Mouse (Mus musculus) right cerebral cortex, postnatal 36 days (tissue): Measurements from ENCODE around the gene Irx1.

Experiments
- DNase-seq, 2 experiments: peaks; one replicate each; pipeline ENCODE4 v3.0.0; 2022; ENCODE audit warnings: low spot score in 2 of 2, mixed read lengths in 1 of 2

Gene Irx1

DNA sequence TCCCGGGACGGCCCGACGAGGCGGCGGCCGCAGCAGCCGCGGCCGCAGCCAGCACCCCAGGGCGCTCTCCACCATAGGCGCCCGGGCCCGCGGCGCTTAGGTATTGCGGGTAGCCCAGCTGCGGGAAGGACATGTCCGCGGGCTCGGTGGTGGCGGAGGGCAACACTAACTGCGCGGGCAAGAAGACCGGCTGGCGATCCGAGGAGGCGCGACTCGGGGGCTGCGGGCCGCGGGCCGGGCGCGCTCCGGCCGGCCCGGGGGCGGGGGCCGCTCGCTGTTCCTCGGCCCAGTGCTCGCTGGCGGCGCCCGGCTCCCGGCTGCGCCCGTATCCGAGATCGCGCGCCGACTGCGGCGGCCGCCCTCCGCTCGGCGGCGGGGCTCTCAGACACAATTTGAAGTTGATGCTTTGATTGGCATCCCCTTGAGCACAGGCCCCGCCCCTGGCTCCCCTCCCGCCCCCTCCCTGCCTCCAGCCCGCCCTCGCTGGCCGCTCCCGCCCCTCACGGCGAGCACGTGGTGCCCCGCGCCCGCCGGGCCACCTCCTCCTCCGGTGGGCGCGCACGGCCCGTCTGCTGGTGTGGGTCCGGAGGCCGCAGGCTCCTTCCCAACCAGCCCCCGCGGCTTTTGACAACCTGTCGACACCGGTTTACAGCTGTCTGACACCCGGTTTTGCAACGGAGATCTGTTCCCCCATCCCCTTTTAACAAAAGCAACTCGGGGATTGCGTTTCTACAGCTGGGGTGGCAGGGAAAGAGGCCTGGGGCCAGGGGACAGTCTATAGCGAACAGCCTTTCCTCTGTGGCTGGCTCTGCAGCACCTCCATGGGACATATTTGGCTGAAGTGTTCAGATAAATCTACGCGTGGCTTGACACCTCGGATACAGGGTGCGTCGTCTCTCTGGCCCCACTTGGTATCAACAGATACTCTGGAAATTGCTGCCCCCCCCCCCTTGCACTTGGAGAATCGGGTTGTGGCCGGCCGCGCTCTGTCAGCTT is at the start of gene Irx1:
TSS of gene Irx1 (minus strand) at position 368 of the 996 bp plus-strand sequence.
- no peak for DNase-seq

DNA sequence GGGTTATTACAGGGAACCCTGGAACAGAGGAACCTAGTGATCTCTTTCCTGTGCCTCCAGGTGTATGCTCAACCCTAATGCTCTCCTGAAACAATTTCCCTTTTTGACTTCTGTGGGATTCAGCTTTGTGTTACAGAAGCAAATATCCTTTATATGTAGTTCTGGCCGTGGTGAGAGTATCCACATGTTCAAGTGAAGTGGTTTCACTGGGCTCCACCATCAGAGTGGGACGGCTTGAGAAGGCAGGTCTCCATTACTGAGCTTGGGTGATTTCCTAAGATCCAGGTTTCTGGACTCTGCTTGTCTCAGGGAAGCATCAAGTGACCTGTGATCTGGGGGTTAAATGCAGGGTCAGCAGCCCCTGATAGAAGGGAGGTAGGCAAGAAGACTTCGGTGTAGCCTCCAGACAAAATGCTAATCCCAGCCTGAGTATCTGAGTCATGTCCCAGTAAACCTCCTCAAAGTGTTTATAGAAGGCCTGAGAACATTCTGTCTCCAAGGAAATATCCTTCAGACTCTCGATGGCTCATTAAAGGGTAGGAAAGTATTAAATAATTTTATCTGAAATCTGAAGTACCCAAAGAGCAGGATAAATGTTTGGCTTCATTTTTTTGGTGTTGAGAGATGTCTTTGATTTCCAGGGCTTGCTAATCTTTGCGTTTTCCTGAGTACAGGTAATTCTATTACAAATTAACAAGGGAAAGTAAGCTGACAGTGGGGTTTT is 16.6 kb upstream of the Irx1 start:
- DNase-seq, result no peak

DNA sequence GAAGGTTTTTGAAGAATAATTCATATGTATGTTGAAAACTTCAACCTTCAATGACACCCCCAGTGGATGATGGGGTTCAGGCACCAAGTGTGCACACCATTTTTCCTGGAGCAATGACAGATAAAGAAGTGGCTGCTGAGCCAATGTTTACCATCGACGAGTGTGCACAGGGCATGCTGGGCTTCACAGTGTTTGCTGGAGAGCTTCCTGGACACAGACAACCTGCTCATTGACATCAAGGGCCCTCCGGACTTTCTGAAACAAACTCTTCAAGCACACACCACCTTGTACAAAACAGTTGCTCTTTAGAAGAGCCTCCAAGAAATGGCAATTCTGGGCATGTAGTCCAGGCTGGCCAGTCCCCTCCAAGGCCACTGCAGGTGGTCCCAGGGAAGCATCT is 12.2 kb upstream of the Irx1 start:
- DNase-seq, result no peak

DNA sequence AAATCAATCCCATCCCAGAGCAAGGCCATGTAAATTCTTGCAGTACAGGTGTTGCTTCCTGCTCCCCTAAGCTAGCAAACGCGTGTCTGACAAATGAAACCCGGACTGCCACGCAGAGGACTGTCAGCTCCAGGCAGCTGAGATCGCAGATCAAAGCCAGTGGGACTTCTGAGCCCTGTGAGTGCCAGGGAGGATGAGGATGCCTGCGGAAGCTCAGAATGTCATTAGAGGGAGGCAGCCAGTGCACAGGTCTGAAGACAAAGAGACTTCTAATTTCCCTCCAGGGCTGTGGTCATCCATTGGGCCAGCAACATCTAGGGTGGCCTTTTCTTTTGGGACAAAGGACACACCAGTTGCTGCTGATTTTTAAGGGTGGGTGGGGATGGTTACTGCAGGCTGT is 4.8 kb upstream of the Irx1 start:
- DNase-seq, result no peak

DNA sequence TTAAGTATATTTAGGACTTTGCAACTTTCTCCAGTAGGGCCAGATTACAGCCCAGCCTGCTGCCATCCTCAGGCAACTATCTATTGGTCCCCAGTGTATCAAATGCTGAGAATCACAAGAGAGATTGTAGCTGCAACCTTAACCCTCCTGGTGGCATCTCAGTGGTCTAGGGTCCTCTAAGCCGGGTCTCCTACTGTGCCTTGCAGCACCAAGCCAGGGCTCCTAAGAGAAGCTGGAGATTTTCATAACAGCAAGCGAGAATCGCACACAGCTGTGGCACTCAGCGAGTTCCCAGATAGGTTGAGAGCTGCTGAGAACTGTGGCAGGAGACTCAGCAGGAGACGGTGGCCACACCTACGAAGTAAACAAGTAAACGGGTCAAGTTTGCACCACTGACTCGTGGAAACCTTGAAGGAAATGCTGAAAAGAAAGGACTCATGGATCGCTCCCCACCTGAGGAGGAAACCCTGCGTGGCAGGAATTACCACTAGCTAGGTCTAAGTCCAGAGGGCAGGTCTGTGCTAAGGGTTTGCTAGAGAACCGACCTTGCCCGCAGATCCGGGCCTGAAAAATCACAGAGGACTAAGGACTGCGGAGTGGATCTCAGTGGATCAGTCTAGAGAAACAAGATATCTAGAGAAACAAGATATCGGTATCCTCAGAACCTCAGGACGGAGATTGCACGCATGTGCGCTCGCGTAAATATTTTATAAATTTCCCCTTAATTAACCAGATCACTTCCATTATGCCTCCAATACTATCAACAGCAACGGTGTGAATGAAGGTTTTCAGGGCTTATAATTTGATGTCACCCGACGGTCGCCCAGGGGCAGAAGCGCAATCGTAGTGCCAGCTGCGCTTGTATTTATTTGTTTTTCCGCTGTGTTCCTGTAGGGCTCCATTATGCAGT is 4.1 kb upstream of the Irx1 start:
- DNase-seq, result no peak

DNA sequence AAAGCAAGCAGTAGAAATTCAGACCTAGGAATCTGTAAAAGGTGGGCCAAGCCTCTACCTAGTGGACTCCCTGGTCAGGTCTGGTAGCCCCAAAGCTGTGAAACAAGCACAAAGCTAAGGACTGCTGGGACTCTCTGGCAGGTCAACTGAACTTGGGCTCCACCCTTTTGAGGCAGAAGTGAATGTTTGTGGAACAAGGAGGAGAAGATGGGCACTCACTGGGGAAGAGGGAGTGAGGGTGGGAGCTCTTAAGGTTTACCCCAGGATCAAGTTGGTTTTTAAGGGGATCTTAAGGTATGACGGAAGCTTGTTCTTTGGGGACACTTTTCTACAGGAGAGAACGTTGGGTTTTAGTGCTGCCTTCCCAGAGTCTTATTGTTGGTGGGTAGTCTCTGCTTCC is 3.1 kb upstream of the Irx1 start:
- DNase-seq, result no peak

DNA sequence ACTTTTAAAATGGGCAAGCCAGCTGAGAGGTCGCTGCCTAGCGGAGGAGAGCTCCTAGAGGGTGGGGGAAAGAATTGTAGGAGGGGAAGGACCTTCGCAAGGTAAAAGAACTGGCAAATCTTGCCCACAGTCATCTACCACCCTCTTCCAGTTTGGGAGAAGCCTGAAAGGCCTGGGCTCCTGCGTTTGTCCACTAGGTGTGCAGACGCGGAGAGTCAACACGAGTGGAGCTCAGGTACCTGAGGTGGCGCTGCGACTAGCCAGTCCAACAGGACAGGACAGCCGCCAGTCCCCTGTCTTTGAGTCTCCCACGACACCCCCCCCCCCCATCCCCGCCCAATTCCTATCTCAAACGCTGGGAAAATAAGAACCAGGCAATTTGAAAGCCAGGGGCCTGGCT is 843 bp upstream of the Irx1 start:
- no peak for DNase-seq

DNA sequence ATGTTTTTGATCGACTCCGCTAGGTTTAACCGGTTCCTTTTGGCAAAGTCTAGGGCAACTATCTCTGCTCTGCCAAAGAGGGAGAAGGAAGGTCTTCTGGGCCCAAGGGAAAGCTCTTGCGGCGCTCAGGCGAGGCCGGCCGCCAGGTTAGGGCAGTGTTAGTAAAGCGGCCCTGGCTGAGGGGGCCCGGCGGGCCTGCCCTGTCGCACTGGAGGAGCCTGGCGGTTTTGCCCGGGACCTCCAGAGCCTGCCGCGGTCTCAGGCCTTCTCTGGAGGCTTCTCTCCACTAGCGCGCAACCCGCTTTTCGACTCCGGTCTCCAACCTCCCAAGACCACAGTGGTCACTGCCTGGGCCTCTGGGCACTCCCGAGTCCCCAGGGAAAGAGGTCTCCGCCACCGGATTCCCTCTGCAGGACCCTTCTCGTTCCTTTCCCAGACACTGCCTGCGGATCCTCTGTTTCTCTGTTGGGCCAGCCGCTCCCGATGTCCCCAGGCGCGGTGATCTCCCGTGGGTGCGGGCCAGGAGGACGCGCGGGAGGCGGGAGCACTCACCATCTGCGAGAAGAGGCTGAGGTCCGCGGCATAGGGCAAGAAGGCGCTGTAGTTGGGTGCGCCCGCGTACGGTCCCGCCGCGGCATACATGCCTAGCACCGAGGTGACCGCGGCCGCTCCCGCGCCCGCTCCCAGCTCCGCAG is 715 bp downstream of the Irx1 start:
- DNase-seq, result no peak

DNA sequence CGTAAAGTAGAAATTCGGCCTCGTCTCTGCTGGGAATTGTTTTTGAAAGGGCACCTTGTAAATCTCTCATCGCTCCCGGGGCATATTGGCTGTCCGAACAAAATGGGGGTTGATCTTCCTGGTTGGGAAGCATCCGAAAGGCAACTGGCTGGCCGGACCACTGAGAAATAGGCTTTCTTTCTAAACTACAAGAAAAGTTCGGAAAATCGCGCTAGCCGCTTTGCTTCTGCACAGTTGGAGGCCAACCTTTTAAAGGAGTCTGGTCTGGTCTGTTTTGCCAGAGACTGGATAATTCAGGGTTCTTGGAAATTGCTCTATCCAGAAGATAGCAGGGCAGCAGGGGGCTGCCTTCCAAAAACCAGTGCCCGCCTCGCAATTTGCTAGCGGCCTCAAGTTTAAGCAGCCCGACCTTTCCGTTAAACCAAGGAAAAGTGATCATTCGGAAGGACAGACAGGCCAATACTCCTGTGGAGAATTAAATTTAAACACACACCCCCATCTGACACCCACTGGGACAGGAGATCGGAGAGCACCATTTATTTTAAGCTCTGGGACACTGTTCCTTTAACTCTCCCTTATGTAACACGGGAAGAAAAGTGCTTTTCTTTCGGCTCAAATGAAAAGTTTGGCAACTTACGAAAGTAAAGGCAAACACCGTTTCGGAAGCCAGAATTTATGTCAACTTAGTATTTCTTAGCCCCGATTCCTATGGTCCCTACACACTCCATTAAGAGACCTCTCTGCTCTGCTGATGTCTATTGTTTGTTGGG is 1.4 kb downstream of the Irx1 start:
- DNase-seq, result no peak

DNA sequence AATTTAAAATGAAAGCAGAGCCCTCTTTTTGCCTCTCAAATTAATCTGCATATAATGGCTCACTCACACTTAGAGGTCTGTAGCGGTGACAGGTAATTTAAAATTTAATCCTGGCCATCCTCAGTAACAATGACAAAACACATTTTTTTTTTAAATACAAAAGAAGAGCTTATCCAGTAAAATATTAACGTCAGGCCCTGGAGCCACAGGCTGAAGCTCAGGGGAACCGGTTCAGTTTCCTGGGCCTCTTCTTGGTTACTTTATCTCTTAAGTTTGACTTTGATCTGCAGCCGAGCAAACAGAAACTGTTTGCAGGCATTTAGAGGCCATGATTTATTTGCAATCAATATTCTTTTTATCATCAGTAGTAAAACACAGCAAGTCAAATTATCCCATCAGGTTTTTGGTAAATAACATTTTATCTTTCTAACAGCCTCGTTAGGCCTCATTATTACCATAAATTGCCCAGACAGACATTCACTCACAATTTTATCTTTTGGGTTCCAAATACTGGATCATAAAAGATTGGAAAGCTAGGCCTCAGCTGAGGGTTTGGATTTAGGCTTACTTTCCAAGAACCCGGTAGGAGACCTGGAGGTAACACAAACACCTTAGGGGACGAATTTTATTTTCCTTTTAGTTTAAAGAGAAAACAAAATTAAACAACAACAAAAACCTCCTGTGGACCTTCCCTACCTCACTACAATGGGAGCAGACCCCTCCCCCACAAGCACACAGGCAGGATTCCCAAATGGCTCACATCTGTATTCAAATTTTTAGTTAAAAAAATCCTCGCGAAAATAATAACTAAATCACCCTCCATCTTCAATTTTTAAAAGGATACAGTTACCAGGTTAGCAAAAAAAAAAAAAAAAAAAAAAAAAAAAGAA is 2.4 kb downstream of the Irx1 start:
- DNase-seq, result no peak

DNA sequence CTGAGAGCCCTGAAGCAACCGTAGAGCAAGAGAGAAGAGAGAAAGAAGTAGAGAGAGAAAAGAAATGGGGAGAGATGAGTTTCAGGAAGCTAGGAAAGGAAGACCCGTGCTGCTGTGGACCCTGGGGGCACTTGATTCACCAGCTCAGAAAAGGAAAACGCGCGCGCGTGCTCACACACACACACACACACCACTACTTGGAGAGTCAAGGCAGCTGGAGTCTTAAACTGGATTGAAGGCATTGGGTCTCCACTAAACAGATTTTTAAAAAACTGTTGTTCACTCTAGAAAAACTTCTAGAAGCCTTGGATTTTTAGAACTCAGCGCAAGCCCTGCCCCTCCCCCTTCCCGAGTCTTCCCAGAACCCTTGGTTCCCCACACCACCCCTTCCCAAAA is 3.2 kb downstream of the Irx1 start:
- DNase-seq, result no peak

DNA sequence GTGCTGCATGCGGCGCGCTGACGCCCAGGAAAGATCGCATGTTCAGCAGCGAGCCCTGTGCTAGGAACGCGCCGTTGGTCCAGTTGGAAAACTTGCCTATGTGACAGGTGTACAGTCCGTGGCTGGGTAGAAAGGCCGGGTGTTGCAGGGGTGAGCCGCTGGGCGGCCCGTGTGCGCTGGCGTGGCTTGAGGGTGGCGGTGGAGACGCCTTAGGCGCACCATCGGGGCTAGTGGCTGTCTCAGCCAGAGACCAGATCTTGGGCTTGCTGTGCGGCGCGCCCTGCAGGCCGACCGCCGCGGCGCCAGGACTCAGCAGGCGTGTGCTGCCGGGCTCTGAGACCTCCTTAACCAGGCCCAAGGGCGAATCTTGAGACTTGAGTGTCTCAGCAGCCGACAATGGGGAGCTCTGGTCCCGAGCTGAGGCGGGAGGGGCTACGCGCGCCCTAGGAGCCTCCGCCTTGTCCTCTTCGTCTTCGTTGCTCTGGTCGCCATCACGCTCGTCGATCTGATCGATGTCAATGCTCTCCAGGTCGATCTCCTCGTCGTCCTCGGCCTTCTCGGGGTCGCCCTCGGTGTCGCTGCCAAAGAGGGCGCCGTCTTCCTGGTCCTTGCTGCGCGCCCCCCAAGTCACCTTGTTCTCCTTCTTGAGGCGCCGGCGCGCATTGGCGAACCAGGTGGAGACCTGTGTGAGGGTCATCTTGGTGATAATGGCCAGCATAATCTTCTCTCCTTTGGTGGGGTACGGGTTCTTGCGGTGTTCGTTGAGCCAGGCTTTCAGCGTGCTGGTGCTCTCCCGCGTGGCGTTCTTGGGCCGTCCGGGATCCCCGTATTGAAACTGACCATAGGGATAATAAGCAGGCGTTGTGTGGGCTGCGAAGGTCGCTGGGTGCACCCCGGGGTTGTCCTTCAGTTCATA is 3.9 kb downstream of the Irx1 start:
- no peak for DNase-seq

DNA sequence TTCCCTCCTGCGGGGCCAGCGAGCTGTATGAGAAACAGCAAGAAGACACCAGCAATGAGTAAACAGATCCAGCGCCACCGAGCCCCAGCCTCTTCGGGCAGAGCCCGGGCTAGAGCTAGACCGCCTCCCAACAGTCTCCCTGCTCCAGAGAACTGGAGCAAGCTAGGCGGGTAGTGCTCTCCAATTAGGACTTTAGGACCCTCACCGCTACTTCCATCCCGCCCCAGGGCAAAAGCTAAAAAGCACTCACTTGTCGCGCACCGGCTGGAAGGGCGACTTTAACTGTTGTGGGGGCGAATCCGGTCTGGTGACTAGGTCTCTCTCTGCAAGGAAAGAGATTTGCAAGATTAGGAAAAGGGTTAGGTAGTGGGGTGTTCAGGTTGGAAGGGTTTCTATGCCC is 4.9 kb downstream of the Irx1 start:
- no peak for DNase-seq

DNA sequence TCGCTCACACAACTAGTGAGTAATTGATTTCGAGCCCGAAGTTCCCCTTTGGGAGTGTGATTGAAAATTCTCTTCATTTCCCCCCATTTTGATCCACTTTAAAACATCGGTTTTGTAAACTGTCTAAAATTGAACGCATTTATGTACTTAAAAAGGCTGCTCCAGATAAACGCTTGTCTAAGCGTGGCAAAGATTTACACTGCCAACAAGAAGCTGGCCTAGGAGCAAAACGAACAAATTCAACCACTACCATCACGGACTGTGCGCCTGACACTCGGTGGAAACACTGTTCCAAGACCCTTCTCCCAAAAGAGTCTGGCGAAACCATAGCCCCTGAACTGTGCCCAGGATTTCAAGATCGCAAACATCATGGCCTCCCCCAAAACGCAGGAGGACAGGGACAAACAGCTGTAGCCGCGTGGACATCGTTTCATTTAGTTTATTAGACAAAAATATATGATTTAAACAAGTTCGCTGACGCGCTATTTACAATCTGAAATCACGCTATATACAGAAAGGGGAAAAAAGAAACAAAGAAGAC is 5.6 kb downstream of the Irx1 start:
- no peak for DNase-seq

DNA sequence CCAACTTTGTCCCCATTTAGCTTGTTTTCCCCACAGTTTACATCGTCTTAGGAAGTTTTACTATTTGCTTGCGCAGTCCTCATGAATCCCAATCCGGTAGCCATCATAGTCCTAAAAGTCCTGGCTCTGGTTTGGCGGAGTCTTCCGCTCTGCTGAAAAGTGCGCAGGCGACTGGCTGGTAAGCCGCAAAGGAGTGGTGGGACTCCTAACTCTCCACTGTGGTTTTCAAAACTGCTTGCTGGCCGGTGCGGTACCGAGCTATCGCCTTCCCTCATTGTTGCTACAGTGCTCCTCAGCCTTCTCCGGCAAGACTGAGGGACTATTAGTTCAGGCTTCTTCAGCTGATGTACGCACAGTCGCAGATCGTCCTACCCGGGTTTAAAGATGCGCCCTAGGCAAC is 6.4 kb downstream of the Irx1 start:
- DNase-seq, result no peak

DNA sequence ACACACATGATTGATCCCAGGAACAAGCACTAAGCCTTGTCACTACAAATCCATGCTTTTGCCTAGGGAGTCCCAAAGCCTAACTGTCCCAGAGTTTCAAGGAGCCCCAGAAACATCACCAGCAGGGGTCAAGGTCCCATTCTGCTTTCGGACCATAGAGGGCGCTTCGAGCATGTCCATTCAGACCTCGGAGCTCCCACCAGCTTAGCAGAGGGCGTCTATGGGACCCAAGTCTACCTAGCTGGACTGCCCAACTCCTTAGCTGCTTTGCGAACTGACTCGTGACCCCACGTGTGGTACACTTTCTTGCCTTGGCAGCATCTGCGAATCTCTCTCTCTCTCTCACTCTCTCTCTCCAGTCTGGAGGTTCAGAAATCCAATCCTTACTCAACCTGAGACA is 7.0 kb downstream of the Irx1 start:
- no peak for DNase-seq

DNA sequence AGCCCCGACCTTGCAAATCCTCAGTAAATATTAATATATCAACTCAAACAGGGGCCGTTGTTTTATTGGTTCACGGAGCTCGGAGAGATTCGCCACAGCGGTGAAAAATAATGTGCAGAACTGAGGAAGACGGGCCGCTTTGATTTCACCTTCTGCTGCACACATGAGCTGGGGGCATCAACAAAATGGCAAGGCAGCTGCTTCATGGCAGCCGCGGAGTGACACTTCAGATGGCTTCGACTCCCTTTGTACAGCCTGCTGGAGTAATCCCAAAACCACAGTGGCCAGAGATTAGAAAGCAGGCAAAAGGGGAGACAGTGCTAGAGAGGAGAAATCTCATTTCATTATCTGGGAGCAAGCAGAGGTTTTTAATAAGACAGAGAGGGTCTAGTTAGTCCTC is 11.6 kb downstream of the Irx1 start:
- no peak for DNase-seq

DNA sequence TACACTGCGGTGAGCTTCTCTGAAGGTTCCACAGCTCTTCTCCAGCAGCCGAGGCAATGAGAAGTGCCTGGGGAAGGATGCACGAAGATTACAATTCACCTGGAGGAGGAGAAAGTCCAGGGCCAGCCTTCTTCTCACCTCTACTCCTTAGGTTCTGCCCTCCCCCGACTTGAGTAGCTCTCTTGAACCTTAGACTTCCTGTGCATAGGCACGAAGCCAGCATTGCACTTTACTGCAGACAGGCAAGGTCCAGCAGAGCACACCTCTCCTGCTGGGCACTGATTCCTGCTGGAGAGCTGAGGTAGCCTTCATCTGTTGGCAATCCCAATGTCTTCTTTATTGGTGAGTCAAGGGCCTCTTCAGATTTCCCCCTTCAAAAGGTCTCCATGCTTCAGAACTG is 13.7 kb downstream of the Irx1 start:
- no peak for DNase-seq
